Mouse (Mus musculus): ENCODE results near the gene Pde10a. TPM values are rescaled to one million over a fixed set of nuclear protein-coding genes. Genes with fewer than 3 reads are reported as not detected.

The Pde10a gene
- polyA plus RNA-seq, 1 experiment from 2014 or later: 24.5 TPM

GRCm38 (mm10) chr17:8516006-8516405 lies 9.2 kb upstream of the Pde10a start:
- no peaks in the 10 kb centered on the region for H3K4me1 ChIP-seq (replicated peaks; ENCODE audit: control insufficient read depth, insufficient read depth, low read length)
- 75% methylated on average over 6 of the region's 6 CpGs for WGBS
- H3K27ac ChIP-seq (ENCODE audit: low read length): no peak overlapping the region
- no peaks in the 10 kb centered on the region for H3K9me3 ChIP-seq (ENCODE audit: control insufficient read depth, low read length)
- no peak for ATAC-seq
- H3K9ac ChIP-seq (replicated peaks; ENCODE audit: low read depth, low read length): no peak overlapping the region
- no peaks in the 10 kb centered on the region for H3K27me3 ChIP-seq (replicated peaks; ENCODE audit: control insufficient read depth, insufficient read depth, low read length)
- no peak overlapping the region for H3K4me3 ChIP-seq (replicated peaks; ENCODE audit: low read length)
- no peak overlapping the region for H3K4me2 ChIP-seq (ENCODE audit: low read length)
- H3K36me3 ChIP-seq (ENCODE audit: control insufficient read depth, insufficient read depth): no peaks in the 10 kb centered on the region

- peaks cover 9% of the 10 kb centered on the region for H3K27me3 ChIP-seq (replicated peaks; ENCODE audit: control insufficient read depth, insufficient read depth, low read length)
- peak overlapping the region; percentile 97 for H3K4me2 ChIP-seq (ENCODE audit: low read length)
- no peaks in the 10 kb centered on the region for H3K9me3 ChIP-seq (ENCODE audit: control insufficient read depth, low read length)
- H3K4me3 ChIP-seq (replicated peaks; ENCODE audit: low read length): peak overlapping the region; percentile 72
- H3K36me3 ChIP-seq (ENCODE audit: control insufficient read depth, insufficient read depth): no peaks in the 10 kb centered on the region
- no peak overlapping the region for H3K27ac ChIP-seq (ENCODE audit: low read length)
- H3K9ac ChIP-seq (replicated peaks; ENCODE audit: low read depth, low read length): peak overlapping the region; percentile 82
- no peak; the same call in 1 of the 2 replicates for ATAC-seq
- peaks cover 24% of the 10 kb centered on the region for H3K4me1 ChIP-seq (replicated peaks; ENCODE audit: control insufficient read depth, insufficient read depth, low read length)
- WGBS: 15% methylated on average over 3 of the region's 3 CpGs
These were observed 1.2 kb upstream of the Pde10a start for GRCm38 (mm10) chr17:8523986-8524385.

GRCm38 (mm10) chr17:8524387-8525165 lies 596 bp upstream of the Pde10a start:
- peak; percentile 89 for ATAC-seq
- H3K9ac ChIP-seq (replicated peaks; ENCODE audit: low read depth, low read length): peak overlapping the region; percentile 82
- peak overlapping the region; percentile 56 for H3K27ac ChIP-seq (ENCODE audit: low read length)

GRCm38 (mm10) chr17:8525971-8526740 lies 984 bp downstream of the Pde10a start:
- no peak overlapping the region for H3K9ac ChIP-seq (replicated peaks; ENCODE audit: low read depth, low read length)
- no peak for ATAC-seq
- peak overlapping the region; percentile 72 for H3K4me3 ChIP-seq (replicated peaks; ENCODE audit: low read length)
- peaks cover 24% of the 10 kb centered on the region for H3K4me1 ChIP-seq (replicated peaks; ENCODE audit: control insufficient read depth, insufficient read depth, low read length)
- WGBS: 2% methylated on average over 21 of the region's 21 CpGs
- H3K9me3 ChIP-seq (ENCODE audit: control insufficient read depth, low read length): no peaks in the 10 kb centered on the region
- peaks cover 9% of the 10 kb centered on the region for H3K27me3 ChIP-seq (replicated peaks; ENCODE audit: control insufficient read depth, insufficient read depth, low read length)
- peak overlapping the region; percentile 97 for H3K4me2 ChIP-seq (ENCODE audit: low read length)
- no peaks in the 10 kb centered on the region for H3K36me3 ChIP-seq (ENCODE audit: control insufficient read depth, insufficient read depth)
- no peak overlapping the region for H3K27ac ChIP-seq (ENCODE audit: low read length)

More at GRCm38 (mm10) chr17:8524387-8525165, 596 bp upstream of the Pde10a start:
- H3K4me2 ChIP-seq (ENCODE audit: low read length): peak overlapping the region; percentile 97
- peaks cover 24% of the 10 kb centered on the region for H3K4me1 ChIP-seq (replicated peaks; ENCODE audit: control insufficient read depth, insufficient read depth, low read length)
- H3K4me3 ChIP-seq (replicated peaks; ENCODE audit: low read length): peak overlapping the region; percentile 72
- under 1% methylated on average over 35 of the region's 45 CpGs for WGBS
- H3K27me3 ChIP-seq (replicated peaks; ENCODE audit: control insufficient read depth, insufficient read depth, low read length): peaks cover 9% of the 10 kb centered on the region
- no peaks in the 10 kb centered on the region for H3K9me3 ChIP-seq (ENCODE audit: control insufficient read depth, low read length)
- no peaks in the 10 kb centered on the region for H3K36me3 ChIP-seq (ENCODE audit: control insufficient read depth, insufficient read depth)

- Histone ChIP-seq H3K9me3 (ENCODE audit: control insufficient read depth, low read length) (no peaks in the 10 kb centered on the region), H3K4me2 (ENCODE audit: low read length) (no peak overlapping the region), H3K9ac (replicated peaks; ENCODE audit: low read depth, low read length) (no peak overlapping the region), H3K27me3 (replicated peaks; ENCODE audit: control insufficient read depth, insufficient read depth, low read length) (peaks cover 9% of the 10 kb centered on the region), H3K4me3 (replicated peaks; ENCODE audit: low read length) (no peak overlapping the region), H3K4me1 (replicated peaks; ENCODE audit: control insufficient read depth, insufficient read depth, low read length) (peaks cover 24% of the 10 kb centered on the region), H3K36me3 (ENCODE audit: control insufficient read depth, insufficient read depth) (no peaks in the 10 kb centered on the region), H3K27ac (ENCODE audit: low read length) (no peak overlapping the region)
- ATAC-seq: no peak
- WGBS: 15% methylated on average over 8 of the region's 9 CpGs
These were observed 1.7 kb downstream of the Pde10a start for GRCm38 (mm10) chr17:8526815-8527261.

GRCm38 (mm10) chr17:8528641-8529040 lies 3.5 kb downstream of the Pde10a start:
- ATAC-seq: no peak
- 83% methylated on average over 3 of the region's 3 CpGs for WGBS

GRCm38 (mm10) chr17:8532609-8533008 lies 7.4 kb downstream of the Pde10a start:
- H3K4me3 ChIP-seq (replicated peaks; ENCODE audit: low read length): no peak overlapping the region
- 67% methylated on average over 4 of the region's 4 CpGs for WGBS
- no peak overlapping the region for H3K9ac ChIP-seq (replicated peaks; ENCODE audit: low read depth, low read length)
- no peaks in the 10 kb centered on the region for H3K9me3 ChIP-seq (ENCODE audit: control insufficient read depth, low read length)
- no peak for ATAC-seq
- no peaks in the 10 kb centered on the region; the same call in 1 of the 2 replicates for H3K27me3 ChIP-seq (replicated peaks; ENCODE audit: control insufficient read depth, insufficient read depth, low read length)
- H3K4me1 ChIP-seq (replicated peaks; ENCODE audit: control insufficient read depth, insufficient read depth, low read length): no peaks in the 10 kb centered on the region
- no peaks in the 10 kb centered on the region for H3K36me3 ChIP-seq (ENCODE audit: control insufficient read depth, insufficient read depth)
- no peak overlapping the region for H3K4me2 ChIP-seq (ENCODE audit: low read length)
- H3K27ac ChIP-seq (ENCODE audit: low read length): no peak overlapping the region

More at GRCm38 (mm10) chr17:8528641-8529040, 3.5 kb downstream of the Pde10a start:
- H3K9ac ChIP-seq (replicated peaks; ENCODE audit: low read depth, low read length): no peak overlapping the region
- no peaks in the 10 kb centered on the region for H3K9me3 ChIP-seq (ENCODE audit: control insufficient read depth, low read length)
- H3K4me2 ChIP-seq (ENCODE audit: low read length): no peak overlapping the region
- H3K4me1 ChIP-seq (replicated peaks; ENCODE audit: control insufficient read depth, insufficient read depth, low read length): peaks cover 20% of the 10 kb centered on the region
- no peaks in the 10 kb centered on the region for H3K36me3 ChIP-seq (ENCODE audit: control insufficient read depth, insufficient read depth)
- H3K27me3 ChIP-seq (replicated peaks; ENCODE audit: control insufficient read depth, insufficient read depth, low read length): peaks cover 9% of the 10 kb centered on the region
- no peak overlapping the region for H3K27ac ChIP-seq (ENCODE audit: low read length)
- no peak overlapping the region for H3K4me3 ChIP-seq (replicated peaks; ENCODE audit: low read length)

GRCm38 (mm10) chr17:8533828-8534227 lies 8.7 kb downstream of the Pde10a start:
- H3K9ac ChIP-seq (replicated peaks; ENCODE audit: low read depth, low read length): no peak overlapping the region
- 46% methylated on average over 3 of the region's 3 CpGs for WGBS
- H3K27ac ChIP-seq (ENCODE audit: low read length): no peak overlapping the region
- no peaks in the 10 kb centered on the region for H3K9me3 ChIP-seq (ENCODE audit: control insufficient read depth, low read length)
- H3K4me1 ChIP-seq (replicated peaks; ENCODE audit: control insufficient read depth, insufficient read depth, low read length): no peaks in the 10 kb centered on the region
- H3K4me2 ChIP-seq (ENCODE audit: low read length): no peak overlapping the region
- H3K36me3 ChIP-seq (ENCODE audit: control insufficient read depth, insufficient read depth): no peaks in the 10 kb centered on the region
- no peaks in the 10 kb centered on the region for H3K27me3 ChIP-seq (replicated peaks; ENCODE audit: control insufficient read depth, insufficient read depth, low read length)
- ATAC-seq: no peak
- no peak overlapping the region for H3K4me3 ChIP-seq (replicated peaks; ENCODE audit: low read length)

GRCm38 (mm10) chr17:8536522-8536921 lies 11.3 kb downstream of the Pde10a start:
- no peak for ATAC-seq
- H3K4me3 ChIP-seq (replicated peaks; ENCODE audit: low read length): no peak overlapping the region
- no peaks in the 10 kb centered on the region for H3K27me3 ChIP-seq (replicated peaks; ENCODE audit: control insufficient read depth, insufficient read depth, low read length)
- no peak overlapping the region for H3K9ac ChIP-seq (replicated peaks; ENCODE audit: low read depth, low read length)
- H3K9me3 ChIP-seq (ENCODE audit: control insufficient read depth, low read length): no peaks in the 10 kb centered on the region
- no peaks in the 10 kb centered on the region for H3K4me1 ChIP-seq (replicated peaks; ENCODE audit: control insufficient read depth, insufficient read depth, low read length)
- H3K36me3 ChIP-seq (ENCODE audit: control insufficient read depth, insufficient read depth): no peaks in the 10 kb centered on the region
- no peak overlapping the region for H3K27ac ChIP-seq (ENCODE audit: low read length)
- no peak overlapping the region for H3K4me2 ChIP-seq (ENCODE audit: low read length)
- 70% methylated on average over 6 of the region's 6 CpGs for WGBS
